Mouse (Mus musculus): Measurements from ENCODE around the gene Has3.

GRCm38 (mm10) chr8:106888803-106889202, 18.8 kb downstream of the Has3 start:
- TF ChIP-seq CTCF (IDR thresholded peaks at IDR 0.05; ENCODE audit: low read depth) (no peak), EP300 (IDR thresholded peaks at IDR 0.05; ENCODE audit: low read depth) (no peak)

Measured in heart, postnatal 0 days (tissue).